Mouse (Mus musculus) megakaryocyte, embryonic 14.5 days (primary cell): ENCODE results near the gene Ppp3ca.

Experiments
- FLI1 ChIP-seq: IDR thresholded peaks from 2 replicates; pipeline ENCODE4 v1.6.1; 2012; ENCODE audit warnings: low read length, inconsistent platforms, mixed read lengths
- GATA1 ChIP-seq: IDR thresholded peaks from 3 replicates; pipeline ENCODE4 v1.6.1; 2012; ENCODE audit warnings: mixed read lengths, low read length, inconsistent platforms, borderline replicate concordance

DNA sequence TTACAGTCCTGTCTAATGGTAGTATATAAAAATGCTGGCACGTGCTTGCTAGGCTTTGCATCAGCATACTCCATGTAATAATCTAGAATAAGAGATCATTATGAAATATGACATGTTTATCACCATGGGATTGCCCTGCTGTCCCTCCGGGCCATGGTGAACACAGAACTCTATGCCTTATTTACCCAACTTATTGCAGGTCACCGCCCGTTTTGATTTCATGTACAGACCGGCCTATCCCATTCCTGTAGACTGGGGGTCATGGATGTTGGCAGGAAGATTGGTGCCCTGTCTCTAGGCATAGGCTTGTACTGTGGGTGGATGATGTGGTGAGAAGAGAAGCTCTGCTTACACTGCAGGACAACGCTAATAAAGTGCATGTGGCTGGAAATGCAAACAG, 115.8 kb downstream of the Ppp3ca start:
- TF ChIP-seq GATA1 = no peak
- no peak for TF ChIP-seq FLI1
